Mouse (Mus musculus): ENCODE data around the gene Gm10643. TPM values are rescaled to one million over a fixed set of nuclear protein-coding genes. Genes with fewer than 3 reads are reported as not detected.
A peak's percentile ranks its signal among the peaks of the same experiment; 100 is the strongest.

The Gm10643 gene
- 1 to 10 TPM; 3.7 to 4.5 TPM for total RNA-seq (2021)

GRCm38 (mm10) chr8:84065037-84065436, at the start of gene Gm10643:
Gm10643 (minus strand) TSS chr8:84065137.
- DNase-seq: no peak

DNA sequence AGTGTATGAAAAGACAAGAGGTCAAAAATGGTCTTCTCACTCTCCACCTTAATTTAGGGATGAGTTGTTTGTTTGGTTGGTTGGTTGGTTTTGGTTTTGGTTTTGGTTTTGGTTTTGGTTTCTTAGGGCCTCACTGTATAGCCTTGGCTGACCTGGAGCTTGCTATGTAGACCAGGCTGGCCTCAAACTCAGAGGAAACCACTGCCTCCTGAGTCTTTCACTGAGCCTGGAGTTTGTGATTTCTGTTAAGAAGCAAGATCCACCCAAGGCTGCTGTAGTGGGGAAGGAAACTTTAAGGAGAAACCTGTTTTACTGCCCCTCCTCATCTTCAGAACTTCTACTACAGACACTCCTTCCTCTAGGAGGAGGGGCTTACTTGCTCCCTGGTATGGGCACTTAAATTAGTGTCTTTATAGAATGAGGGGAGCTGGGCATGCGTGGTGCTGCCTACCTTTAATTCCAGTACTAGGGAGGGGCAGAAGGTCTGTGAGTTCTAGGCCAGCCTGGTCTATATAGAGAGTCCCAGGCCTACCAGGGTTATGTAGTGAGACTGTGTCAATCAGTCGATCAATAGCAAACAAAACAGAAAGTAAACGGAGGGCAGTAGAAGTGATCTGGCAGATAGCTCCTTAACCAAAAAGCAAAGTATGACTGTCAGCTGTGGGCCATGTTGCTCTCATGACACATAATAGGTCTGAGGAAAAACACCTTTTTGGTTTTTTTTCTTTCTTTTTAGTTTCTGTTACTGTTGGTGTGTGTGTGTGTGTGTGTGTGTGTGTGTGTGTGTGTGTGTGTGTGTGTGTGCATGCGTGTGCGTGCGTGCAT, 41.5 kb upstream of the Gm10643 start:
- no peak for DNase-seq

GRCm38 (mm10) chr8:84105676-84106075, 40.7 kb upstream of the Gm10643 start:
- no peak for DNase-seq

DNA sequence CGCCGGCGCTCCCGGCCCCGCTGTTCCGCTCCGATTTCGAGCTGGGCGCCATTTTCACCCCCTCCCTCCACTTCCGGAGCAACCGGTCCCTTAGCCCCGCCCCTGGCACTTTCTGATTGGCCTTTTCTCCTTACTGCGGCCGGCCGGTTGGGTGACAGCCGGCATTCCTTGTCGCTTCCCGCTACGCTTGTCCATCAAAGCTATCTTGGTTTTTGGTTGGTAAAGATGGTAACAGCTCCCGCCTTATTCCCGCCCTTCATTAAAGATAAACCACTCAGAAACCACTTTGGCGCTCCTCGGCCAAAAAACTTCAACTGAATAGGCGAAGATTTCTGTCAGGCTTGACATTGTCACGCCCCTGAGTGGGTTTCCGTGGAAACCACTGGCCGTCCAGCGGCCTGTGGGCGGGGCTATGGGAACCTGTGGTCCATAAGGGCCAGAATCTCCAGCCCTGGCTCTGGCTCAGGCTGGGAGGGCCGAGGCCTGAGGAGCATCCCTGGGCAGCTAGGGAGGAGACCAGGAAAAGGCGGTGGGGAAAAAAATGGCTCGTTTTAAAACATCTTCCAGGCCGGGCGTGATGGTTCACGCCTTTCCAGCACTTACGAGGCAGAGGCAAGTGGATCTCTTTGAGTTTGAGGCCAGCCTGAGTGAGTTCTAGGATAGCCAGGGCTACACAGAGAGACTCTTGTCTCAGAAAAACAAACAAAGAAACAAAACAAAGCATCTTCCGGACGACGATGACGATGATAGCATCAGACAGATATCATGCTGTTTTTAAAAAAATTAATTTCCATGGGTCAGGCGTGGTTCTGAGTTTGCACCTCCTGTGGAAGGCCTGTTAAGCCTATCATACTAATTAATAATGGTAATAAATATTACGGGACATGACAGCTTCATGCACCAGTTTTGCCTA, 40.0 kb upstream of the Gm10643 start, which contains the start of gene Dcaf15:
TSS of gene Dcaf15 (minus strand) at position 72 of the 913 bp plus-strand sequence.
- DNase-seq: peak; percentile 99

DNA sequence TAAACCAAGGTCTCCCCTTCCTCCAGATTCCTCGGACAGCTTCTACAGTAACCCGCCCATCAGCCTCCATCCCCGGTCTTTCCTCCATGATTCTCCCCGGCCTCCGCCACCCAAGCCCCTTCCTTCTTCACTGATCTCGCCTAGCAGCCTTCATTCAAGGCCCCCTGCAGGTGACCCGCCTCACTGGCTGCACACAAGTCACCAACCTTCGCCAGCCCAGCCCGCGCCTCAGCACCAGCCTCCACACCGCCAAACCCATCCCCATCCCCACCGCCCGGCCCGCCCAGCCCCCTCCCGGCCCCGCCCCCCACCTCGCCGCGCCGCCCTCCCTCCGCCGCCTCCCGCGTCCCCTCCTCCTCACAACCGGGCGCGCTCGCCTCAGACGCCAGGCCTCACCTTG, 39.3 kb upstream of the Gm10643 start:
- DNase-seq: peak; percentile 72

DNA sequence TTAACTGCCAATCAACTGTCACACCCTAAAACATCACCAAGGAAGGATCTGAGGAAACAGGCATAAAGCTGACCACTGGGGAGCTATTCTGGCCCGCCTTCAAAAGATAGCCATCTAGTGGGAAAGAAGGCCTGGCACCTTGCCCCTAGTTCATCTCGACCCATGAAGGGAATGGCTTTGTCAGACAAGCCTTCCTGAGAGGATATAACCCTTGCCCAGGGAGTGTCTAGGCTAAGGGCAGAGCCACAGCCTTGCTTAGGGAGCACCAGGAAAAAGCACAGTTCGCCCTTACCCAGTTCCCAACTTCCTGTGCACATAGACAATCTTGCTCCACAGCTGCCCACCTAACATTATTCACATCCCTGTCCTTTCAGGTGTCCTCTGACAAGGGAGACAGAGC, 38.7 kb upstream of the Gm10643 start:
- DNase-seq: no peak

DNA sequence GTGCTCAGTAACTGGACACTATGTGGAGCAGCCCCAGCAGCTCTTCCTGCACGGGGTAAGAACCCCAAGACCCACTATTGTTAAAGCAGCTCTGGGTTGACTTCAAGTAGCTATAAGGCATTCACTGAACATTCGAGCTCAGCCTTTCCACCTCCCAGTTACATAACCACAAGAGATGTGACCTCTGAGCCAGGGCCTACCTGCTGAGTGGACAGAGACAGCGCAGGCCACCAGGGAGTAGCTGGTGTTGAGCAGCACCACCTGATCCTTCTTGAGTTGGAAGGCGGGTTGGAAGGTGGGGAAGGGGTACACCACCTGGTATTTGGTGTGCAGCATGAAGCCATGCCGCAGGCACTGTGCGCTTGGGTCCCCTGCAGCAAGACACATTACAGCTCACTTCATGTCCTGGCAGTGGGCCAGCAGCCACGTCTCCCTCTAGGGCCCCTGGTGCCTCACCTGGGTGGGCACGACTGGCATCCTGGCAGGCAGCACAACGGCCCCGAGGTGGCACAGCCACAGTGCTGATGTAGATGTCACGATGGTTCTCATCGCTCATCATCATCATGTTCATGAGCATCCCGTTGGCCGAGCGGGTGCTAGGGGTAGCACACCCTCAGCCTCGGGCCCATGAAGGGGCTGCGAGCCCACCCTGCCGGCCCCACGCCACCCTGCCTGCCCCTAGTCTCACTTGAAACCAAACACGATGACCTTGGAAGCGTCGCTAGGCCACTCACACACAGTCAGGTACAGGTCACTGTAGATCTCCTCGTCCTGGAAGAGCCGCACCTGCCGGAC, 36.7 kb upstream of the Gm10643 start:
- DNase-seq: no peak

- DNase-seq: no peak
These were observed 33.4 kb upstream of the Gm10643 start for GRCm38 (mm10) chr8:84098376-84098775.

GRCm38 (mm10) chr8:84096061-84096460, 31.1 kb upstream of the Gm10643 start:
- DNase-seq: no peak

GRCm38 (mm10) chr8:84090585-84090984, 25.6 kb upstream of the Gm10643 start:
- DNase-seq: no peak

- no peak for DNase-seq
These were observed 24.3 kb upstream of the Gm10643 start for GRCm38 (mm10) chr8:84089277-84089676.

GRCm38 (mm10) chr8:84087821-84088220, 22.9 kb upstream of the Gm10643 start:
- DNase-seq: no peak

DNA sequence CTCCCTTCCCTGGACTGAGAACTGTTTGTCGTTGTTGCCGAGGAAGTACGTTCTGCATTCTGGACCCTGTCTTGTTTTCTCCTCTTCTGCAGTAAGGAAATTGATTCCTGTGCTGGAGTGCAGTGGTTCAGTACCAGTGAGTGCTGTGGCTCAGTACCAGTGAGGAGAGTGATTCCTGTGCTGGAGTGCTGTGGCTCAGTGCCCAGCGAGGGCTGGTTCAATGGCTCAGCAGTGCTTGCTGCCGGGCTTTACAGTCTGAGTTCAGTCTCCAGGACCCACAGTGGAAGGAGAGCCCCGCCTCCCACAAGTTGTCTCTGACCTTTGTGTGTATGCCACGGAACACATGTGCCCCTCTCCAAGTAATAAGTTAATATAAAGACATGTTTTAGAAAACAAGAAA, 22.2 kb upstream of the Gm10643 start:
- no peak for DNase-seq

DNA sequence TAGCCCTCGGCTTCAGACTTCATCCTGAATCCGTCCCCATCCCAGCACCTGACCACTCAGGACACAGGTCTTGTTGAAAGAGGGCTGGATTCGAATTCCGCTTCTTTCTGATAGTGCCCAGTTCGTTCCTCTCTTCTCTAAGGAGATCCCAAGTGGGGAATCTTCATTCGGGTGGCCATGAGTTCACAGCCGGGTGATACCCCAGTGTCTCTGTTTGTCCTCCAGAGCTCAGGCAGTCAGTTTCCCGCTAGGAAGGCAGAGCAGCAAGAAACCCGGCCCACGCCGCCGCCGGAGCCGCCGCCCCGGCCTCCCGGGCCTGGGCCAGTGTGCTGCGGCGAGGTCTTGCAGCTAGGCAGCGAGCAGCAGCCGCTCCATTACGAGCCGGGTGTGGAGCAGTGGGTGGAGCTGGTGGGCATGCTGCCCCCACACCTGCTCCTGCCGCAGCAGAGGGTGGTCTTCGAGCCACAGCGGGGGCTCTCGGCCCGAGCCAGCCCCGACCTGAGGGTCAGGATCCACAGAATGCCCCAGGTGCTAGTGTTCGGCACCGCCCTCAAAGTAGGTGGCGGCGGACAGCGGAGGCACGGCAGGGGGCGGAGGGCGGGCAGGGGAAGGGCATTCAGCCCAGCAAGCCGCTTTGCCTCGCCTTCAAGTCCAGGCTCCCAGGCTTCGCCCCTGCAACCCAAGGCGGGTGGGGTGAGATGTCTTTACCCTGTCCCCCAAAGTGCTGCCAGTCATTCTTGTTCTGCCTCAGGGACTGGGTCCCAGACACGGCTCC, 19.6 kb upstream of the Gm10643 start:
- no peak for DNase-seq

- DNase-seq: no peak
These were observed 18.9 kb upstream of the Gm10643 start for GRCm38 (mm10) chr8:84083829-84084241.

DNA sequence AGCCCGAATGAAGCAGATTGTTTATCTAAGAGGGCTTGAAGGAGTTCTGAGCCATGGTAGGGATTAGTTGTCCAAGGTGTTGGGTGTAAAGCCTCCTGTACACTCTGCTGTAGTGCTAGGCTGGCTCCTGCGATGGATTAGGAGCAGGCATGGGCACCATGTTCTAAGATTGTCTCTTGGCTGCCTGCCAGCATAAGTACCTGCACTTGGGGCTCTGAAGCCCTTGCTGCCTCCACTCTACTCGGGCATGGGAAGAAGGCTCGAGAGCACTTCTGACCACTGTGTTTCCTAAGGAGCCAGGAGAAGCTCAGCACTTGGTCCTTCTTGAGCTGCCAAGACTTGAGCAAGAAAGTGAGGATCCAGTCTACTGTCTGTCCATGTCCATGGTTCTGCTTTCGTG, 14.3 kb upstream of the Gm10643 start:
- no peak for DNase-seq

- DNase-seq: no peak
These were observed 11.9 kb upstream of the Gm10643 start for GRCm38 (mm10) chr8:84076849-84077248.

GRCm38 (mm10) chr8:84076412-84076811, 11.5 kb upstream of the Gm10643 start:
- DNase-seq: no peak

- DNase-seq: no peak
These were observed 8.5 kb upstream of the Gm10643 start for GRCm38 (mm10) chr8:84073230-84073976.

DNA sequence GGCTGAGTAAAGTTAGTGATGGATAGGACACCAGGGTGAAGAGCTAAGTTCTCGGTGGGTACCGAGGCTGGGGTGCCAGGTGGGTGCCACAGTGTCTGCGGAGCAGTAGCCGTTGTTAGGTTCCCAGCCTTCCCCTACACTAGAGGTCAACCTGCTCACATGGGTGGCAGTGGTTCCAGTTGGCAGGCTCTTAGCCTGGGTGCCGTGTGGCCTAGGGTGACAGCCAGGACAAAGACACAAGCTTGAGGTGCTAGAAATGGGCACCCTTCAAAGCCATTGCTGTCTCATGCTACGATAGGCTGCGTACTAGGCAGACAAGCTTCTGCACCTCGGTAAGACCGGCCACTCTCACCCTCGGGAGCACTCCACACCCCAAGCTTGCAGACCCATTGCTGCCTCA, 7.4 kb upstream of the Gm10643 start:
- DNase-seq: no peak

GRCm38 (mm10) chr8:84071921-84072320, 7.0 kb upstream of the Gm10643 start:
- DNase-seq: no peak

Data from heart, postnatal 4 days (tissue).